Mouse (Mus musculus): ENCODE results near the gene Sdr42e1. TPM values are rescaled to one million over a fixed set of nuclear protein-coding genes. Genes with fewer than 3 reads are reported as not detected.

Gene Sdr42e1
- polyA plus RNA-seq, 1 experiment from 2014 or later = 1.0 TPM

Other genes starting within 250 kb of the Sdr42e1 start
- gene Plcg2, start 175.4 kb downstream of the Sdr42e1 start, polyA plus RNA-seq (2016; fragmentation: Nextera tagmentation; extraction: Ambion mirVana) = 5.4 and 5.8 TPM in 2 replicates
- gene Hsd17b2, start 28.2 kb upstream of the Sdr42e1 start, polyA plus RNA-seq (2016; fragmentation: Nextera tagmentation; extraction: Ambion mirVana) = not detected in 2 replicates
- gene Mphosph6, start 128.3 kb upstream of the Sdr42e1 start, polyA plus RNA-seq (2016; fragmentation: Nextera tagmentation; extraction: Ambion mirVana) = 63.1 and 67.0 TPM in 2 replicates